Mouse (Mus musculus) C2C12 (cell line): Measurements from ENCODE around the gene Cyp2w1.

Experiments used
- CEBPB ChIP-seq: IDR thresholded peaks from one replicate; pipeline ENCODE4 v1.6.1; 2011; ENCODE audit warnings: low read depth, mild to moderate bottlenecking, control low read depth, moderate library complexity
- CTCF ChIP-seq: IDR thresholded peaks from one replicate; pipeline ENCODE4 v1.5.1; 2011; ENCODE audit not compliant: control insufficient read depth, insufficient read depth, insufficient read length
- FOSL1 ChIP-seq: IDR thresholded peaks from one replicate; pipeline ENCODE4 v1.8.0; 2011; ENCODE audit warnings: mild to moderate bottlenecking, low read length; ENCODE audit not compliant: poor library complexity, insufficient read depth, severe bottlenecking
- MAX ChIP-seq: IDR thresholded peaks from one replicate; pipeline ENCODE4 v1.6.1; 2011; ENCODE audit warnings: mild to moderate bottlenecking, control low read depth
- MYOD1 ChIP-seq: IDR thresholded peaks from one replicate; pipeline ENCODE4 v1.6.1; 2011; ENCODE audit warnings: low read depth; ENCODE audit not compliant: control insufficient read depth, insufficient read length
- MYOG ChIP-seq: IDR thresholded peaks from one replicate; pipeline ENCODE4 v1.6.1; 2011; ENCODE audit not compliant: control insufficient read depth, insufficient read length; ENCODE audit errors: extremely low read depth
- USF1 ChIP-seq: IDR thresholded peaks from one replicate; pipeline ENCODE4 v1.6.1; 2011; ENCODE audit warnings: low read depth, mild to moderate bottlenecking, control low read depth, moderate library complexity

DNA sequence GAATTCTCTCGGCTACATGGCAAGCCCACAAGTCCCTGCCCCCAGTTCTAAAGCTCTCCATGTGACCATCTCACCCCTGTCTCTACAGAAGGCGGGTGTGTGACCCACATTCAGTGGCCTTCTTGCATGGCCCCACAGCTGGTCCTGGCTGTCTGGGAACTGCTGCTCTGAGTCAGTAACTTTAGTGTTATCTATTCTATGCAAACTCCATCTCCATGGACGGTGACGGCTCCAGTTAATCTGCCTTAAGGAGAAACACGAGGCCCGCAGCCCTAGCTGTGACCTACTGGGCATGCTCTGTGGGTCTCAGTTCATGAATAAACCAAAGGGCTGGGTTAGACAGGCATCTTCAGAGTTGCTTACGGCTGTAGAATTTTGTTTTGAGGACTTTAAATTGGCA, 42.0 kb downstream of the Cyp2w1 start:
- TF ChIP-seq CTCF (no peak), USF1 (no peak), MYOG (no peak), FOSL1 (no peak), MAX (no peak), MYOD1 (no peak), CEBPB (no peak)
